Mouse (Mus musculus): Measurements from ENCODE around the gene Trafd1. TPM values are rescaled to one million over a fixed set of nuclear protein-coding genes. Genes with fewer than 3 reads are reported as not detected.

Trafd1 gene
- polyA plus RNA-seq, 1 experiment: 48.6 TPM

- 80% methylated on average over 4 of the region's 4 CpGs for WGBS
- TF ChIP-seq CTCF (conservative IDR thresholded peaks at IDR 0.05; ENCODE audit: insufficient read depth, insufficient read length, low read depth, low read length) (no peak), POLR2A (IDR thresholded peaks at IDR 0.05; ENCODE audit: low read depth, low read length) (no peak)
- DNase-seq: no peak
- no peaks in the 10 kb centered on the region for H3K4me1 ChIP-seq (ENCODE audit: control insufficient read depth, insufficient read depth, low read length)
- H3K27me3 ChIP-seq (replicated peaks; ENCODE audit: control insufficient read depth, insufficient read depth, low read length): no peaks in the 10 kb centered on the region
- no peak overlapping the region for H3K27ac ChIP-seq (ENCODE audit: insufficient read depth, low read depth, low read length)
- H3K4me3 ChIP-seq (ENCODE audit: insufficient read depth, low read depth, low read length): no peak overlapping the region
- no peaks in the 10 kb centered on the region for H3K36me3 ChIP-seq (ENCODE audit: control insufficient read depth, insufficient read depth, low read length)
These were observed 18.2 kb downstream of the Trafd1 start for GRCm38 (mm10) chr5:121367255-121367654.

- no peak overlapping the region for H3K4me3 ChIP-seq (ENCODE audit: insufficient read depth, low read depth, low read length)
- 78% methylated on average over 16 of the region's 16 CpGs for WGBS
- no peaks in the 10 kb centered on the region for H3K27me3 ChIP-seq (replicated peaks; ENCODE audit: control insufficient read depth, insufficient read depth, low read length)
- TF ChIP-seq POLR2A (IDR thresholded peaks at IDR 0.05; ENCODE audit: low read depth, low read length) (no peak), CTCF (conservative IDR thresholded peaks at IDR 0.05; ENCODE audit: insufficient read depth, insufficient read length, low read depth, low read length) (no peak)
- no peak overlapping the region for H3K27ac ChIP-seq (ENCODE audit: insufficient read depth, low read depth, low read length)
- DNase-seq: peak; percentile 16
- no peaks in the 10 kb centered on the region for H3K4me1 ChIP-seq (ENCODE audit: control insufficient read depth, insufficient read depth, low read length)
- no peaks in the 10 kb centered on the region for H3K36me3 ChIP-seq (ENCODE audit: control insufficient read depth, insufficient read depth, low read length)
These were observed 18.8 kb downstream of the Trafd1 start for GRCm38 (mm10) chr5:121366449-121367225.

GRCm38 (mm10) chr5:121363441-121363840 is 22.0 kb downstream of the Trafd1 start:
- 83% methylated on average over 7 of the region's 7 CpGs for WGBS
- no peak for TF ChIP-seq POLR2A (IDR thresholded peaks at IDR 0.05; ENCODE audit: low read depth, low read length)
- TF ChIP-seq CTCF (conservative IDR thresholded peaks at IDR 0.05; ENCODE audit: insufficient read depth, insufficient read length, low read depth, low read length): no peak
- Histone ChIP-seq H3K36me3 (ENCODE audit: control insufficient read depth, insufficient read depth, low read length) (peaks cover 1% of the 10 kb centered on the region), H3K27me3 (replicated peaks; ENCODE audit: control insufficient read depth, insufficient read depth, low read length) (no peaks in the 10 kb centered on the region), H3K4me3 (ENCODE audit: insufficient read depth, low read depth, low read length) (no peak overlapping the region), H3K4me1 (ENCODE audit: control insufficient read depth, insufficient read depth, low read length) (no peaks in the 10 kb centered on the region), H3K27ac (ENCODE audit: insufficient read depth, low read depth, low read length) (no peak overlapping the region)
- no peak for DNase-seq

GRCm38 (mm10) chr5:121361696-121362095 is 23.7 kb downstream of the Trafd1 start:
- Histone ChIP-seq H3K36me3 (ENCODE audit: control insufficient read depth, insufficient read depth, low read length) (peaks cover 1% of the 10 kb centered on the region), H3K4me1 (ENCODE audit: control insufficient read depth, insufficient read depth, low read length) (no peaks in the 10 kb centered on the region), H3K4me3 (ENCODE audit: insufficient read depth, low read depth, low read length) (no peak overlapping the region), H3K27ac (ENCODE audit: insufficient read depth, low read depth, low read length) (no peak overlapping the region), H3K27me3 (replicated peaks; ENCODE audit: control insufficient read depth, insufficient read depth, low read length) (no peaks in the 10 kb centered on the region)
- WGBS: 92% methylated on average over 5 of the region's 5 CpGs
- no peak for TF ChIP-seq CTCF (conservative IDR thresholded peaks at IDR 0.05; ENCODE audit: insufficient read depth, insufficient read length, low read depth, low read length)
- no peak for TF ChIP-seq POLR2A (IDR thresholded peaks at IDR 0.05; ENCODE audit: low read depth, low read length)
- DNase-seq: no peak

GRCm38 (mm10) chr5:121359229-121359628 is 26.2 kb downstream of the Trafd1 start:
- TF ChIP-seq CTCF (conservative IDR thresholded peaks at IDR 0.05; ENCODE audit: insufficient read depth, insufficient read length, low read depth, low read length) (no peak), POLR2A (IDR thresholded peaks at IDR 0.05; ENCODE audit: low read depth, low read length) (no peak)
- H3K4me3 ChIP-seq (ENCODE audit: insufficient read depth, low read depth, low read length): no peak overlapping the region
- 58% methylated on average over 9 of the region's 9 CpGs for WGBS
- H3K4me1 ChIP-seq (ENCODE audit: control insufficient read depth, insufficient read depth, low read length): no peaks in the 10 kb centered on the region
- H3K27ac ChIP-seq (ENCODE audit: insufficient read depth, low read depth, low read length): no peak overlapping the region
- peak; percentile 17 for DNase-seq
- H3K27me3 ChIP-seq (replicated peaks; ENCODE audit: control insufficient read depth, insufficient read depth, low read length): no peaks in the 10 kb centered on the region
- peaks cover 1% of the 10 kb centered on the region for H3K36me3 ChIP-seq (ENCODE audit: control insufficient read depth, insufficient read depth, low read length)

GRCm38 (mm10) chr5:121343997-121344396 is 41.4 kb downstream of the Trafd1 start:
- DNase-seq: no peak
- no peak overlapping the region for H3K27ac ChIP-seq (ENCODE audit: insufficient read depth, low read depth, low read length)
- TF ChIP-seq CTCF (conservative IDR thresholded peaks at IDR 0.05; ENCODE audit: insufficient read depth, insufficient read length, low read depth, low read length) (no peak), POLR2A (IDR thresholded peaks at IDR 0.05; ENCODE audit: low read depth, low read length) (no peak)
- WGBS: 94% methylated on average over 8 of the region's 8 CpGs
- H3K4me1 ChIP-seq (ENCODE audit: control insufficient read depth, insufficient read depth, low read length): no peaks in the 10 kb centered on the region
- H3K4me3 ChIP-seq (ENCODE audit: insufficient read depth, low read depth, low read length): no peak overlapping the region
- H3K27me3 ChIP-seq (replicated peaks; ENCODE audit: control insufficient read depth, insufficient read depth, low read length): no peaks in the 10 kb centered on the region
- peaks cover 7% of the 10 kb centered on the region for H3K36me3 ChIP-seq (ENCODE audit: control insufficient read depth, insufficient read depth, low read length)

GRCm38 (mm10) chr5:121342490-121342889 is 42.9 kb downstream of the Trafd1 start:
- 88% methylated on average over 11 of the region's 11 CpGs for WGBS
- DNase-seq: no peak
- H3K4me1 ChIP-seq (ENCODE audit: control insufficient read depth, insufficient read depth, low read length): no peaks in the 10 kb centered on the region
- H3K27me3 ChIP-seq (replicated peaks; ENCODE audit: control insufficient read depth, insufficient read depth, low read length): no peaks in the 10 kb centered on the region
- H3K4me3 ChIP-seq (ENCODE audit: insufficient read depth, low read depth, low read length): no peak overlapping the region
- peaks cover 7% of the 10 kb centered on the region for H3K36me3 ChIP-seq (ENCODE audit: control insufficient read depth, insufficient read depth, low read length)
- no peak for TF ChIP-seq CTCF (conservative IDR thresholded peaks at IDR 0.05; ENCODE audit: insufficient read depth, insufficient read length, low read depth, low read length)
- no peak for TF ChIP-seq POLR2A (IDR thresholded peaks at IDR 0.05; ENCODE audit: low read depth, low read length)
- H3K27ac ChIP-seq (ENCODE audit: insufficient read depth, low read depth, low read length): no peak overlapping the region
